Mouse (Mus musculus): ENCODE data around the gene Amer2. TPM values are rescaled to one million over a fixed set of nuclear protein-coding genes. Genes with fewer than 3 reads are reported as not detected.
A peak's percentile ranks its signal among the peaks of the same experiment; 100 is the strongest.

The Amer2 gene
- total and polyA plus RNA-seq, 2 experiments: 0.24 to 0.28 TPM

GRCm38 (mm10) chr14:60435515-60435914 lies 62.5 kb downstream of the Amer2 start:
- Histone ChIP-seq H3K4me3 (ENCODE audit: insufficient read depth, low read depth, low read length) (no peak overlapping the region), H3K9ac (ENCODE audit: low read depth, low read length) (no peak overlapping the region), H3K4me1 (ENCODE audit: control insufficient read depth, insufficient read depth, low read length) (no peaks in the 10 kb centered on the region), H3K27me3 (ENCODE audit: control insufficient read depth, insufficient read depth, low read length) (no peaks in the 10 kb centered on the region), H3K79me2 (ENCODE audit: control insufficient read depth, insufficient read depth, low read length) (no peaks in the 10 kb centered on the region), H3K27ac (replicated peaks; ENCODE audit: insufficient read depth, low read depth, low read length) (no peak overlapping the region), H3K36me3 (ENCODE audit: control insufficient read depth, insufficient read depth, low read length) (no peaks in the 10 kb centered on the region)
- no peak for TF ChIP-seq POLR2A (IDR thresholded peaks at IDR 0.05; ENCODE audit: extremely low read depth, insufficient read depth, low read length)
- peak; percentile 71 for TF ChIP-seq CTCF (IDR thresholded peaks at IDR 0.05; ENCODE audit: low read depth, low read length)
- 72% methylated on average over 4 of the region's 4 CpGs for WGBS
- DNase-seq (ENCODE audit: extremely low read depth, low read depth, low spot score): peak; percentile 21

- DNase-seq (ENCODE audit: extremely low read depth, low read depth, low spot score): no peak
- TF ChIP-seq CTCF (IDR thresholded peaks at IDR 0.05; ENCODE audit: low read depth, low read length) (no peak), POLR2A (IDR thresholded peaks at IDR 0.05; ENCODE audit: extremely low read depth, insufficient read depth, low read length) (no peak)
These were observed 63.3 kb downstream of the Amer2 start for GRCm38 (mm10) chr14:60436364-60436763.

More at GRCm38 (mm10) chr14:60436364-60436763, 63.3 kb downstream of the Amer2 start:
- Histone ChIP-seq H3K27me3 (ENCODE audit: control insufficient read depth, insufficient read depth, low read length) (no peaks in the 10 kb centered on the region), H3K79me2 (ENCODE audit: control insufficient read depth, insufficient read depth, low read length) (no peaks in the 10 kb centered on the region), H3K4me1 (ENCODE audit: control insufficient read depth, insufficient read depth, low read length) (no peaks in the 10 kb centered on the region), H3K9ac (ENCODE audit: low read depth, low read length) (no peak overlapping the region), H3K27ac (replicated peaks; ENCODE audit: insufficient read depth, low read depth, low read length) (no peak overlapping the region), H3K36me3 (ENCODE audit: control insufficient read depth, insufficient read depth, low read length) (no peaks in the 10 kb centered on the region), H3K4me3 (ENCODE audit: insufficient read depth, low read depth, low read length) (no peak overlapping the region)

Other genes with a start within 250 kb of the Amer2 start
- gene Atp8a2, start 176.1 kb upstream of the Amer2 start, total RNA-seq (2014; rRNA removed): 0.18 and 0.67 TPM in 2 replicates
- gene Atp8a2, start 176.1 kb upstream of the Amer2 start, polyA plus RNA-seq (2012; rRNA removed): 0.02 TPM in 2 replicates
- not detected in 2 replicates for gene Nupl1, start 121.8 kb upstream of the Amer2 start, total RNA-seq (2014; rRNA removed)
- not detected in 2 replicates for gene Nupl1, start 121.8 kb upstream of the Amer2 start, polyA plus RNA-seq (2012; rRNA removed)
- 14.8 and 15.2 TPM in 2 replicates for gene Gm49336, start 121.8 kb upstream of the Amer2 start, total RNA-seq (2014; rRNA removed)
- 5.4 and 6.4 TPM in 2 replicates for gene Gm49336, start 121.8 kb upstream of the Amer2 start, polyA plus RNA-seq (2012; rRNA removed)
- 19.1 and 22.7 TPM in 2 replicates for gene Mtmr6, start 108.0 kb upstream of the Amer2 start, total RNA-seq (2014; rRNA removed)
- gene Mtmr6, start 108.0 kb upstream of the Amer2 start, polyA plus RNA-seq (2012; rRNA removed): 5.9 and 6.4 TPM in 2 replicates